Mouse (Mus musculus): ENCODE results near the gene Fam227b. TPM values are rescaled to one million over a fixed set of nuclear protein-coding genes. Genes with fewer than 3 reads are reported as not detected.

Gene Fam227b
- polyA plus RNA-seq, 1 experiment, result 0.07 TPM

DNA sequence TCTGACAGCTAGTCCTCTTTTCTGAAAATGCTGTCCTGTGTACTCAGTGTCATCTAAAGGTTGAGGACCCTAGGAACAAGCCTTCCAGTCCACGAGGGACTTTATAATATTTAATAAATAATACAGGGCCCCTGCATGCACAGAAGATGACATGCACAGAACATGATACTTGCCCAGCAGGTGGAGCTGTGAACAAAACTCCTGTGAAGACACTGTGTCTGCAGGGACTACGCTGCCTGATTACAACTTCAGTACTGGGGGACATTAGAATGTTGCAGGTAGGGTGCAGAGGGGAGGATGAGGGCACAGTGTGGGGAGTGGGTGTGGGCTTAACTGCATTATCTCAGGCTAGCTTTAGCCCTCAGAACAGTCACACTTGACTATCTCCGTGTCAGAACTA lies 145.7 kb downstream of the Fam227b start:
- DNase-seq (ENCODE audit: low read depth), result no peak

DNA sequence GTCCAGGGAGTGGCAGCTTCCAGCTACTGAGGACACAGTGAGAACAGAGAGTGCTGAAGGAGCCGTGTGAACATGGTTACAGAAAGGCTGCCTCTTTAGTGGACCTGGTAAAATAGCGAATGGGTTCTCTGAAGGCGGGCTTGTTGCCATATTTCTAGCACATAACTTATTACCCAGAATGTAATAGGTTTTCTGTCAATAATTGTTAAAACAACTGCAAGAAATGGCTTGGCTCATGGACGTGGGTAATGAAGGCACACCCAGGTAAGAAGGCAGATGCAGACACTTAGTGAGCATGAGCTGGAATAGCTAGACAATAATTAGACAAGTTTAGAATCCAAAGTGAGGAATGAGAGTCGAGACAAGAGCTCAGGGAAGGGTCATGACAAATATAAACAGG lies 149.5 kb downstream of the Fam227b start:
- no peak for DNase-seq (ENCODE audit: low read depth)

DNA sequence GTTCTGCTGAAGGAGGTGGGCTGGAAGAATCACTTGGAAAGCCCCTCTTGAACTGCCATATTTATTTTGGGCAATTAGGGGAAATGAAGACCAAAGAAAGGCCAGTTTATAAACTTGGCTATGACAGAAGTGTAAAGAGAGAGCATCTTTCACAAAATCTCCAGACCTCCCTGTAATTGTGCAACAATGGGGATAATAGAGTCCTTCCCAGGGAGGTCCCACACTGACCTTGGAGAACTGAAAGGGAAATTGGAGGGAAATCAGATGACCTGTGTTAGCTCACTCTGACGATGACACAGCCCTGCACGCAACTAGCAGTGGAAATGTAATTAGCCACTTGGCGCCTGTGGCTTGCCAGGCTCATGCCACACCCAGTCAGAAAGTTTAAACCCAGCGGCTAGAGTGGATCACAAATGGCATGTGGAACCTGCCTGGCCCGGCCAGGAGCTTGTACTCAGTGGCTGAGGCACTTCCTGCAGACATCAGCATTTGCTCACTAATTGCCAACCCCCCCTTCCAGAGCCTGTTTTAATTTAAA lies 175.9 kb downstream of the Fam227b start:
- no peak for DNase-seq (ENCODE audit: low read depth)

DNA sequence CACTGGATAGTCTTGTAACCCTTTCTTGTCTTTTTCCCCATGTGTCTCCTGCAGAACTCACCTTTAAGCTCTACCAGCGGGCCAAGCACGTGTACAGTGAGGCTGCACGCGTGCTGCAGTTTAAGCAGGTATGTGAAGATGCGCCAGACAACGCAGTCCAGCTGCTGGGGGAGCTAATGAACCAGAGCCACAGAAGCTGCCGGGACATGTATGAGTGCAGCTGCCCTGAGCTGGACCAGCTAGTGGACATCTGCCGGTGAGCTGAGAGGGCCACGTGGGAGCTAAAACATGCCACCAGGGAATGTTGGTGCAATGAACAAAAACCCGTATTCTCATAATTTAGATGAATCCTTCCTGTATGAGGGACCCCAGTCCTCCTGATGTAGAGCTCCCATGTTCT lies 176.6 kb downstream of the Fam227b start:
- DNase-seq (ENCODE audit: low read depth), result no peak

DNA sequence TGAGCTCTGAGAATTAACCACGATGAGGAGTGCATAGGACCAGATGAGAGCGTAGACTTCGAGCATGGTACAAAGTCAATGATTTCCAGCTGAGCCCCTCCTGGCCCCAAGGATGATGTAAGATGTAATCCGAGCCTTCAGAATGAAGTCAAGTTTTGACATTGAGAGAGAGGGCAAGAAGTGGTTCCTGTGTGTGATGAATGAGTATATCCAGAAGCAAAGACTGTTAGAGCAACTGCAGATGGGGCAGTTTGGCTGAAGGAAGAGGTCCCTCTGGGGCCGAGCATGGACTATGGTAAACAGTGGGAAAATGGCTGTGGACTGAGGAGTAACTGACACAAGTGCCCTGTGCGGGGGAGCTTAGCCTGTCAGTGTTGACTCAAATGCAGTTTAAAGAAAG lies 178.6 kb downstream of the Fam227b start:
- DNase-seq (ENCODE audit: low read depth), result no peak

DNA sequence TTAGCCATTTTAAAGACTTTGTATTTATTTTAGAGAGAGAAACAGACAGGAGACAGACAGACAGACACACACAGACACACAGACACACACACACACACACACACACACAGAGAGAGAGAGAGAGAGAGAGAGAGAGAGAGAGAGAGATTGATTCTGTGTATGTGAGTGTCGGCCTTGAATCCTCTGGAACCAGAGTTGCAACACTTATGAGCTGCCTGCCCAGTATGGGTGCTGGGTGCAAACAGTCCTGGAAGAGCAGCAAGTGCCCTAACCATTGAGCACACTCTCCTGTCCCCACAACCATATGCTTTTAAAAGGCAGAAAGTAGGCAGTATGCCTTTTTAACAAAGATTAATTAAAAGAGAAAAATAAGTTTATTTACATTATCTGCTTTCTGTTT lies 183.0 kb downstream of the Fam227b start:
- DNase-seq (ENCODE audit: low read depth), result no peak

DNA sequence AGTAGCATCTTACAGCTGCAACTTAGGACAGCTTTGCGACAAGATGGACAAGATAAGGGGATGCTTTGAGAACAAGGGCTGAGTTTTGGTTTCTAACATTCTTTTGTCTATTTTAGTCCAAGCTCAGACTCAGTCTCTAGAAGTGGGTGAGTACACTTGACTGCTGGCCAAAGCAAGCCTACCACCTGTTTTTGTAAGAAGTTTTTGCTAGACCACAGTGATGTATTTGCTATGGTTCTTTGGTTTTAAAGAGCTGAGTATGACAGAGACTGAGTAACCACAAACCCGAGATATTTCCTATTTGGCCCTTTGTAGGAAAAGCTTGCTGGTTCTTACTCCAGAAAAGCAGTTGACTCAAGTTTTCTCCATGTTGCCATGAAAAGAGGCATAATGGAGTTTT lies 203.6 kb downstream of the Fam227b start:
- DNase-seq (ENCODE audit: low read depth), result no peak

DNA sequence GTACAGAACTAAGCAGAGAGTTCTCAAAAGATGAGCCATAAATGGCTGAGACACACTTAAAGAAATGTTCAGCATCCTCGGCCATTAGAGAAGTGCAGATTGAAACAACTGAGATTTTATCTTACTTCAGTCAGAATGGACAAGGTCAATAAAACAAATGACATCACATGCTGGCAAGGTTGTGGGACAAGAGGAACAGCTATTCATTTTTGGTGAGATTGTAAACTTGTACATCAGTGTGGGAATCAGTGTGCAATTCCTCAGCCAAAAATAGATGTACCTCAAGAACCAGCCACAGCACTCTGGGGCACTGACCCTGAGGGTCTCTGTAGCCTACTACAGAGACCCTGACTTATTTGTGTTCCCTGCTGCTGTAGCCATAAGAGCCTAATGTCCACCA lies 208.5 kb downstream of the Fam227b start:
- no peak for DNase-seq (ENCODE audit: low read depth)

DNA sequence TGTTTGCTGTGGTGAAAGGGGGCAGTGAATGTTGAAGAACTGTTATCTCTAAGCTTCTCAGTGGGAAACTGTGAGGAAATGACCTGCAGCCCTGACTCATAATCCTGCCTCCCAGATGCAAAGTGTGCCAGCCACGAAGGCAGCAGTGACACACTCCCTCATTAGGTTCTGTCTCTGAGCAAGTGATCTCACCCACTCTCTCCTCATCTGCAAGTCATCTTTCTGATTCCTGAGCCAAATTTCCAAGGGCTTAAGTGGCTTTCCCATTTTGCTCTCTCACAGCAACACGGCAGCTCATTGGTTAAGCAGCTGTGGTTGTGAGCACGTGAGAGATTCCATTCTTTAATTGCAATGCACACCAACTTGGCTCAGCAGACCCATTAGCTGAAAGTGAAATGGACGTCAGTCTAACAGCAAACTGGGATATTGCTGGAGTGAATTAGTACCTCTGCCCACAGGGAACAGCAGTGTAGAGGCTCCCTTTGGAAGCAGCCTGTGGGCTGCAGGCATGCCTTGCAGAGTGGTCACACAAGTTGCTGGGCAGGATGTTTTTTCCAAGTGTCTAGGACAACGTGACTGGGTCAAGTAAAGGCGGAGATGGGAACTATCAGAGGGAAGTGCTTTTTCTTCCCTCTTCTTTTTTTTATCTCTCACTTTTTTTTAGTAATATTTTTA lies 210.6 kb downstream of the Fam227b start:
- no peak for DNase-seq (ENCODE audit: low read depth)

DNA sequence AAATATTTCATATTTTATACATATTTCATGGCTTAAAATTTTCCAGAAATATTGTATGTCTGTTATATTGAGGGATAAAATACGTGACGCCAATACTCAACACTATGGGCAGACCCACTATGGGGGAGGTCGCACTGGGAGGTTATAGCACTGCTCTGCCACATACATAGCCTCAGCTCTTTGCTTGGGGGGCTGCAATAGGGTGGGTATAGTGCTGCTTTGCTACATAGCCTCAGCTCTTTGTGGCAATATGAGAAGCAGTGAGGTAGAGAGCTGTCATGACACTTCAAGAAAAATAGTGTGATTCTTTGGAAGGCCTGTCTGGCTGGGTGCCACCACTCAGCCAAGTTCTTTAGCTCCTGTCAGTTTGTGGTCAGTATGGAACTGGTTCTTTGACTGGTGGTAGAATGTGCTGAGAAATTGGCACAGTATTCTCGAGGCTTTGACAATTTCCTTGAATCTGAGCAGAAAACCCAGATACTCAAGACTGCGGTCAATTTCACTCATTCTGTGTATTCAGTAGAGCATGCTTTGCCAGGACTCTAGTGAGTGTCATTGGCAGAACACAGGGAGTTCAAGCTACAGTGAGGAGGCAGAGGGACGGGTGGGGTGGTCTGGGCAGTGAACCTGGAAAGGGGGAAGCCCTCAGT lies 212.7 kb downstream of the Fam227b start:
- DNase-seq (ENCODE audit: low read depth), result no peak

DNA sequence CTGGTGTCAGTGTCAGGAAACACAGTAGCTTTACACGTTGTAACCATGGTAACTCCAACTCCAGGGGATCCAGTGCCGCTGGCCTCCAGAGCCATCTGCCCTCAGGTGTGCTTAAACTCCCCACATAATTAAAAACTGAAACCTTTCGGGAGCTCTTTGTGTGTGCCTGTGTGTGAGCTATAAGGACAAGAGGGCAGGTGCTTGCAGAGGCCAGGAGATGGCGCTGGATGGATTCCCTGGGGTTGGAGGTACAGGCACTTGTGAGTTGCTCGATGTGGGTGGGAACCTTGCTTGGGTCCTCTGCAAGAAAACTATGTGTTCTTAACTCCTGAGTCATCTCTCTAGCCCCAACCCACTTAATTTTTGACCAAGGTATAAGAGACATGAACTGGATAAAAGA lies 215.4 kb downstream of the Fam227b start:
- no peak for DNase-seq (ENCODE audit: low read depth)

DNA sequence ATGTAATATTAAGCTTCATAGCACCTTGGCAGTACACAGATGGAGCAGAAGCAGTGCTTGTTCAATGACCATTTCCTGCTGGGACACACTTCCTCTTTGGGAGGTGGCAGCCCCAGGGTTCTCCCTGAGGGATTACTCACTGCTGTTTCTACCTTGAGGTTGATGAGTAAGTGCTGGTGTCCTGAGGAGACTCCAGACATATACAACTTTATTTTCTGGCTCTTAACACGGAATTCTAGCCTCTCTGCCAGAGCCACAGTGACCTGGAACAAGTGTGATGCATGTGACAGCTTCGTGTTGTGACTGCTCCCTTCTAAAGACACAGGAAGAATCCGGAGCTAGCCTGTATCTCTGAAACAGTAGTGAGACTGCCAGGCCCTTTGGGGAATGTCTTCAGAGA lies 217.8 kb downstream of the Fam227b start:
- DNase-seq (ENCODE audit: low read depth), result no peak

Other genes with a start within 250 kb of the Fam227b start
- 2.2 and 3.1 TPM in 2 replicates for gene Fgf7, start 117.3 kb downstream of the Fam227b start, polyA plus RNA-seq (2012; rRNA removed)
- 5.4 and 5.6 TPM in 2 replicates for gene Dtwd1, start 137 bp upstream of the Fam227b start, polyA plus RNA-seq (2012; rRNA removed)
- gene Gm17555, start 63.1 kb upstream of the Fam227b start, polyA plus RNA-seq (2012; rRNA removed), result not detected in 2 replicates